Mouse (Mus musculus): ENCODE data around the gene Loxl3. TPM values are rescaled to one million over a fixed set of nuclear protein-coding genes. Genes with fewer than 3 reads are reported as not detected.

Loxl3 gene
- polyA plus RNA-seq, 1 experiment from 2014 or later: 21.9 TPM

- Histone ChIP-seq H3K4me2 (replicated peaks) (no peak overlapping the region), H3K9me3 (no peaks in the 10 kb centered on the region), H3K36me3 (peaks cover under 1% of the 10 kb centered on the region; the same call in 1 of the 2 replicates), H3K4me1 (peaks cover 22% of the 10 kb centered on the region; the same call in 1 of the 2 replicates), H3K9ac (no peak overlapping the region), H3K27me3 (peaks cover 58% of the 10 kb centered on the region), H3K27ac (no peak overlapping the region), H3K4me3 (no peak overlapping the region)
- no peak for ATAC-seq (ENCODE audit: insufficient number of reproducible peaks, insufficient read depth, low FRiP score, low TSS enrichment)
- 17% methylated on average over 2 of the region's 2 CpGs for WGBS
These were observed 41.0 kb downstream of the Loxl3 start for GRCm38 (mm10) chr6:83074979-83075378.

- peaks cover 40% of the 10 kb centered on the region for H3K27me3 ChIP-seq
- WGBS: under 1% methylated on average over 54 of the region's 54 CpGs
- H3K4me1 ChIP-seq: peaks cover 16% of the 10 kb centered on the region; the same call in 1 of the 2 replicates
These were observed 43.8 kb downstream of the Loxl3 start, which contains the start of gene Pcgf1 for GRCm38 (mm10) chr6:83077630-83078323. Pcgf1 (plus strand) TSS chr6:83077869.

GRCm38 (mm10) chr6:83078324-83078858 lies 44.4 kb downstream of the Loxl3 start:
- peak; percentile 85 for ATAC-seq (ENCODE audit: insufficient number of reproducible peaks, insufficient read depth, low FRiP score, low TSS enrichment)
- Histone ChIP-seq H3K27ac (peak overlapping the region; percentile 90), H3K4me1 (peaks cover 18% of the 10 kb centered on the region), H3K9ac (peak overlapping the region; percentile 75), H3K9me3 (no peaks in the 10 kb centered on the region), H3K27me3 (peaks cover 40% of the 10 kb centered on the region), H3K36me3 (peaks cover 22% of the 10 kb centered on the region), H3K4me3 (peak overlapping the region; percentile 76), H3K4me2 (replicated peaks) (peak overlapping the region; percentile 92)
- under 1% methylated on average over 46 of the region's 46 CpGs for WGBS

More at GRCm38 (mm10) chr6:83077630-83078323, 43.8 kb downstream of the Loxl3 start, which contains the start of gene Pcgf1:
- peak within 1 kb of the TSS; percentile 76 for H3K4me3 ChIP-seq
- peak within 1 kb of the TSS; percentile 92 for H3K4me2 ChIP-seq (replicated peaks)
- peaks cover 22% of the 10 kb centered on the region for H3K36me3 ChIP-seq
- peak within 1 kb of the TSS; percentile 75 for H3K9ac ChIP-seq
- ATAC-seq (ENCODE audit: insufficient number of reproducible peaks, insufficient read depth, low FRiP score, low TSS enrichment): peak; percentile 85
- H3K27ac ChIP-seq: peak within 1 kb of the TSS; percentile 90
- no peaks in the 10 kb centered on the region for H3K9me3 ChIP-seq

- Histone ChIP-seq H3K9me3 (no peaks in the 10 kb centered on the region), H3K27me3 (peaks cover 41% of the 10 kb centered on the region)
- WGBS: 92% methylated on average over 5 of the region's 5 CpGs
These were observed 46.2 kb downstream of the Loxl3 start for GRCm38 (mm10) chr6:83080210-83080609.

GRCm38 (mm10) chr6:83083497-83083896 lies 49.5 kb downstream of the Loxl3 start:
- ATAC-seq (ENCODE audit: insufficient number of reproducible peaks, insufficient read depth, low FRiP score, low TSS enrichment): no peak
- H3K9ac ChIP-seq: peak overlapping the region; percentile 27; the same call in 1 of the 2 replicates
- no peak overlapping the region for H3K4me2 ChIP-seq (replicated peaks)
- WGBS: 12% methylated on average over 5 of the region's 5 CpGs
- H3K4me1 ChIP-seq: peaks cover 43% of the 10 kb centered on the region
- H3K36me3 ChIP-seq: peaks cover 22% of the 10 kb centered on the region
- no peaks in the 10 kb centered on the region for H3K9me3 ChIP-seq
- H3K4me3 ChIP-seq: 0 out of 2 replicates have a peak overlapping the region, but pooled peaks have one; percentile 5
- no peak overlapping the region for H3K27ac ChIP-seq
- H3K27me3 ChIP-seq: peaks cover 67% of the 10 kb centered on the region

More at GRCm38 (mm10) chr6:83080210-83080609, 46.2 kb downstream of the Loxl3 start:
- H3K4me1 ChIP-seq: peaks cover 31% of the 10 kb centered on the region
- no peak for ATAC-seq (ENCODE audit: insufficient number of reproducible peaks, insufficient read depth, low FRiP score, low TSS enrichment)
- no peak overlapping the region for H3K9ac ChIP-seq
- H3K36me3 ChIP-seq: peaks cover 22% of the 10 kb centered on the region
- no peak overlapping the region for H3K4me3 ChIP-seq
- H3K27ac ChIP-seq: no peak overlapping the region
- H3K4me2 ChIP-seq (replicated peaks): no peak overlapping the region

GRCm38 (mm10) chr6:83084477-83084876 lies 50.5 kb downstream of the Loxl3 start:
- Histone ChIP-seq H3K4me1 (peaks cover 36% of the 10 kb centered on the region), H3K9ac (0 out of 2 replicates have a peak overlapping the region, but pooled peaks have one; percentile 7), H3K4me3 (no peak overlapping the region), H3K36me3 (peaks cover 22% of the 10 kb centered on the region), H3K27ac (no peak overlapping the region), H3K4me2 (replicated peaks) (no peak overlapping the region), H3K9me3 (no peaks in the 10 kb centered on the region), H3K27me3 (peaks cover 74% of the 10 kb centered on the region)
- WGBS: 4% methylated on average over 6 of the region's 6 CpGs
- ATAC-seq (ENCODE audit: insufficient number of reproducible peaks, insufficient read depth, low FRiP score, low TSS enrichment): no peak

- 5% methylated on average over 42 of the region's 42 CpGs for WGBS
- Histone ChIP-seq H3K4me1 (peaks cover 33% of the 10 kb centered on the region), H3K9ac (no peak within 1 kb of the TSS)
These were observed 52.4 kb downstream of the Loxl3 start, which contains the start of gene Lbx2 for GRCm38 (mm10) chr6:83086121-83087035. Lbx2 (plus strand) TSS chr6:83086367.

GRCm38 (mm10) chr6:83087205-83087925 lies 53.4 kb downstream of the Loxl3 start:
- Histone ChIP-seq H3K9me3 (no peaks in the 10 kb centered on the region), H3K4me2 (replicated peaks) (peak overlapping the region; percentile 40), H3K9ac (no peak overlapping the region), H3K27ac (no peak overlapping the region), H3K36me3 (no peaks in the 10 kb centered on the region), H3K4me3 (peak overlapping the region; percentile 25), H3K4me1 (peaks cover 33% of the 10 kb centered on the region), H3K27me3 (peaks cover 86% of the 10 kb centered on the region)
- WGBS: 1% methylated on average over 47 of the region's 47 CpGs
- no peak for ATAC-seq (ENCODE audit: insufficient number of reproducible peaks, insufficient read depth, low FRiP score, low TSS enrichment)

More at GRCm38 (mm10) chr6:83086121-83087035, 52.4 kb downstream of the Loxl3 start, which contains the start of gene Lbx2:
- H3K27me3 ChIP-seq: peaks cover 90% of the 10 kb centered on the region
- no peak for ATAC-seq (ENCODE audit: insufficient number of reproducible peaks, insufficient read depth, low FRiP score, low TSS enrichment)
- H3K4me2 ChIP-seq (replicated peaks): peak within 1 kb of the TSS; percentile 40
- no peak within 1 kb of the TSS for H3K27ac ChIP-seq
- H3K9me3 ChIP-seq: no peaks in the 10 kb centered on the region
- H3K36me3 ChIP-seq: peaks cover 7% of the 10 kb centered on the region
- peak within 1 kb of the TSS; percentile 25 for H3K4me3 ChIP-seq

GRCm38 (mm10) chr6:83087926-83088260 lies 53.9 kb downstream of the Loxl3 start:
- peaks cover 33% of the 10 kb centered on the region for H3K4me1 ChIP-seq
- peak overlapping the region; percentile 40 for H3K4me2 ChIP-seq (replicated peaks)
- WGBS: 5% methylated on average over 9 of the region's 9 CpGs
- peaks cover 81% of the 10 kb centered on the region for H3K27me3 ChIP-seq
- no peaks in the 10 kb centered on the region for H3K9me3 ChIP-seq
- no peaks in the 10 kb centered on the region for H3K36me3 ChIP-seq
- peak overlapping the region; percentile 25 for H3K4me3 ChIP-seq
- ATAC-seq (ENCODE audit: insufficient number of reproducible peaks, insufficient read depth, low FRiP score, low TSS enrichment): no peak
- no peak overlapping the region for H3K9ac ChIP-seq
- no peak overlapping the region for H3K27ac ChIP-seq

GRCm38 (mm10) chr6:83092416-83093127 lies 58.6 kb downstream of the Loxl3 start:
- Histone ChIP-seq H3K9ac (no peak overlapping the region), H3K4me1 (peaks cover 5% of the 10 kb centered on the region; the same call in 1 of the 2 replicates), H3K9me3 (no peaks in the 10 kb centered on the region), H3K27ac (no peak overlapping the region), H3K36me3 (no peaks in the 10 kb centered on the region), H3K27me3 (peaks cover 41% of the 10 kb centered on the region), H3K4me2 (replicated peaks) (no peak overlapping the region), H3K4me3 (no peak overlapping the region)
- WGBS: 37% methylated on average over 6 of the region's 6 CpGs
- ATAC-seq (ENCODE audit: insufficient number of reproducible peaks, insufficient read depth, low FRiP score, low TSS enrichment): no peak

Measured in embryonic facial prominence, embryonic 12.5 days (tissue).